Mouse (Mus musculus) myocyte (in vitro differentiated cells): Measurements from ENCODE around the gene Gpr18. TPM values are rescaled to one million over a fixed set of nuclear protein-coding genes. Genes with fewer than 3 reads are reported as not detected.

Source experiments
- H3K27me3 ChIP-seq: one replicate; pipeline ENCODE4 v1.6.1; 2011; ENCODE audit not compliant: control insufficient read depth, insufficient read depth, insufficient read length
- H3K36me3 ChIP-seq: one replicate; pipeline ENCODE4 v1.6.1; 2011; ENCODE audit not compliant: control insufficient read depth, insufficient read depth
- H3K4me2 ChIP-seq: one replicate; pipeline ENCODE4 v1.6.1; 2011; ENCODE audit warnings: low read depth, control low read depth
- H3K4me3 ChIP-seq: one replicate; pipeline ENCODE4 v1.5.1; 2011; ENCODE audit warnings: mild to moderate bottlenecking, control low read depth, moderate library complexity
- H3K79me2 ChIP-seq: one replicate; pipeline ENCODE4 v1.6.1; 2011; ENCODE audit not compliant: control insufficient read depth, insufficient read depth
- H3ac ChIP-seq: one replicate; pipeline ENCODE4 v1.6.1; 2011; ENCODE audit not compliant: control insufficient read depth, insufficient read length
- CEBPB ChIP-seq: IDR thresholded peaks from 2 replicates; pipeline ENCODE4 v1.6.1; 2011; ENCODE audit warnings: mild to moderate bottlenecking, moderate library complexity; ENCODE audit not compliant: poor library complexity, insufficient read depth, severe bottlenecking
- E2F4 ChIP-seq: IDR thresholded peaks from one replicate; pipeline ENCODE4 v1.6.1; 2011; ENCODE audit warnings: mild to moderate bottlenecking, control low read depth, moderate library complexity; ENCODE audit not compliant: insufficient read depth
- MAX ChIP-seq: IDR thresholded peaks from one replicate; pipeline ENCODE4 v1.6.1; 2011; ENCODE audit warnings: low read depth, mild to moderate bottlenecking, control low read depth
- MYOD1 ChIP-seq, 3 experiments: IDR thresholded peaks; one replicate each; pipeline ENCODE4 v1.6.1; 2011; ENCODE audit warnings: control low read depth in 2 of 3, low read depth in 2 of 3, mild to moderate bottlenecking in 2 of 3, moderate library complexity in 1 of 3; ENCODE audit not compliant: insufficient read length in 2 of 3, control insufficient read depth in 1 of 3
- MYOG ChIP-seq, 3 experiments: IDR thresholded peaks; one replicate each; pipeline ENCODE4 v1.6.1; 2011; ENCODE audit warnings: control low read depth in 2 of 3, low read depth in 2 of 3, mild to moderate bottlenecking in 2 of 3; ENCODE audit not compliant: insufficient read length in 2 of 3, control insufficient read depth in 1 of 3, insufficient read depth in 1 of 3
- POLR2A ChIP-seq: IDR thresholded peaks from one replicate; pipeline ENCODE4 v1.6.1; 2011; ENCODE audit warnings: low read depth, mild to moderate bottlenecking, control low read depth, moderate library complexity; ENCODE audit not compliant: insufficient read length
- POLR2AphosphoS2 ChIP-seq: IDR thresholded peaks from one replicate; pipeline ENCODE4 v1.6.1; 2011; ENCODE audit warnings: low read depth, control low read depth; ENCODE audit not compliant: insufficient read length
- REST ChIP-seq: IDR thresholded peaks from one replicate; pipeline ENCODE4 v1.6.1; 2011; ENCODE audit warnings: mild to moderate bottlenecking, control low read depth, moderate library complexity; ENCODE audit not compliant: insufficient read depth, insufficient read length
- SRF ChIP-seq: IDR thresholded peaks from one replicate; pipeline ENCODE4 v1.6.1; 2011; ENCODE audit warnings: low read depth; ENCODE audit not compliant: control insufficient read depth, insufficient read length
- TCF12 ChIP-seq: IDR thresholded peaks from one replicate; pipeline ENCODE4 v1.6.1; 2011; ENCODE audit warnings: mild to moderate bottlenecking, control low read depth; ENCODE audit not compliant: poor library complexity, insufficient read depth, severe bottlenecking
- TCF3 ChIP-seq: IDR thresholded peaks from one replicate; pipeline ENCODE4 v1.6.1; 2011; ENCODE audit warnings: low read depth, control low read depth; ENCODE audit not compliant: insufficient read length
- USF1 ChIP-seq: IDR thresholded peaks from one replicate; pipeline ENCODE4 v1.6.1; 2011; ENCODE audit warnings: low read depth, mild to moderate bottlenecking, control low read depth, moderate library complexity
- polyA plus RNA-seq: library from polyadenylated mRNA; unstranded; fragments of >200 nt; fragmentation: generic; extraction: Trizol; gene quantifications from one replicate; pipeline ENCODE4 v1.2.1, GENCODE M21; 2012; ENCODE audit warnings: missing spikeins

Gpr18 gene
- polyA plus RNA-seq, 1 experiment, result not detected

DNA sequence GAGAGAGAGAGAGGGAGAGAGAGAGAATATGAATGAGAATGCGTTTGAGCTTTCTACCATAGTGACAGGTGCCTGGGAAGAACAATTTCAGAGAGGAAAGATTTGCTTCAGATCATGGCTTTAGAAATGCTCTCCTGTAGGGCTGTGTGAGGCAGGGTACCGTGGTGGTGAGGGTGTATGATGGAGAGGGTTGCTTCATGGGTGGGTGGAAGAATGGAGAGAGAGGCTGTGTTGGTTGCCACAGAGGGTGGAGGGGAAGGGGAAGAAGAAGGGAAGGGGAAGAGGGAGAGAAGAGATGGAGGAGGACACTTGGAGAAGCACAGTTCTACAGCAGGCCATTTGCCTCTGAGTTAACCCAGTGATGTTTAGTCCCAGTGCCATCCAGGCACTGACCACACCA is 17.8 kb downstream of the Gpr18 start:
- H3K4me3 ChIP-seq, result no peak overlapping the region
- no peak for TF ChIP-seq USF1
- no peak for TF ChIP-seq MYOG (IDR thresholded peaks at IDR 0.05; ENCODE audit: control insufficient read depth in 1 of 3, insufficient read depth in 1 of 3, insufficient read length in 2 of 3, low read depth in 2 of 3)
- no peak for TF ChIP-seq REST
- no peaks in the 10 kb centered on the region for H3K27me3 ChIP-seq
- H3K79me2 ChIP-seq, result peaks cover 34% of the 10 kb centered on the region
- H3K4me2 ChIP-seq, result no peak overlapping the region
- no peaks in the 10 kb centered on the region for H3K36me3 ChIP-seq
- no peak overlapping the region for H3ac ChIP-seq

DNA sequence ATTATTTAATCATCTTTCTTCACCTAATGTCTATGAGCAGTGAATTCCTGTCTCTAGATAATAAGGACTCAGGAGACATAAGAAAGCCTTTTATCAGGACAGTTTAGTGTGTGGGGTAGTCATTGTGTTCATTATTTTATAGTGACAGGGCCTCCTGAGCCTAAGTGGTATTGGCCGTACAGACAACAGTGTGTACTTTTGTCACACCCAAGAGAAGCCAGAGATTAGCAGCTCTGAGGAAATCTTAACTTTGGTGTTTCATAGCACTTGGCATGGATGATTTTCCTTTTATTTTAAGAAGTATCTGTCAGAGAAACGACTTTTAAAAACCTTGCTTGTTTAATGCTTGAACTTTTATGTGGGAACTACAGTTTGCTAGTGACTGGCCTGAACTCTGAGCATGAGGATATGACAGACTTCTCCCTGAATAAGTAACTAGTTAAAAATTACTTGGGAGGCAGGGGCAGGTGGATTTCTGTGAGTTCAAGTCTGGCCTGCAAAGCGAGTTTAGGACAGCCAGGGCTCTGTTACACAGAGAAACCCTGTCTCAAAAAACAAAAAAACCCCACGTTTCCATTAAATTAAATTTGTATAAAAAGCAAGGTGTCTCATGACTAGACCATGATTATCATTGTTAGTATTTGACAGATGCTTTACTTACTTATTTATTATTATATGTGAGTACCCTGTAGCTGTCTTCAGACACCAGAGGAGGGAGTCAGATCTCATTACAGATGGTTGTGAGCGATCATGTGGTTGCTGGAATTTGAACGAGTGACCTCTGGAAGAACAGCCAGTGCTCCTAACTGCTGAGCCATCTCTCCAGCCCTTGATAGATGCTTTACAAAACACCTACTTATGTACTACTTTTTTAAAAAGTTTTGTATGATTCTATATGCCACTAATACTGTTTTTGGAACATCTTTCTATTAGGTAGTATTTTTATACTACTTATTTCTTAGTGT is 19.2 kb downstream of the Gpr18 start:
- no peak for TF ChIP-seq REST
- TF ChIP-seq MAX, result no peak
- TF ChIP-seq CEBPB, result no peak
- no peak for TF ChIP-seq MYOG (IDR thresholded peaks at IDR 0.05; ENCODE audit: control insufficient read depth in 1 of 3, insufficient read depth in 1 of 3, insufficient read length in 2 of 3, low read depth in 2 of 3)
- no peak for TF ChIP-seq TCF3
- TF ChIP-seq TCF12, result no peak
- no peak for TF ChIP-seq POLR2AphosphoS2
- no peaks in the 10 kb centered on the region for H3K27me3 ChIP-seq
- H3ac ChIP-seq, result no peak overlapping the region
- H3K36me3 ChIP-seq, result no peaks in the 10 kb centered on the region
- peaks cover 34% of the 10 kb centered on the region for H3K79me2 ChIP-seq
- H3K4me3 ChIP-seq, result no peak overlapping the region
- H3K4me2 ChIP-seq, result no peak overlapping the region

DNA sequence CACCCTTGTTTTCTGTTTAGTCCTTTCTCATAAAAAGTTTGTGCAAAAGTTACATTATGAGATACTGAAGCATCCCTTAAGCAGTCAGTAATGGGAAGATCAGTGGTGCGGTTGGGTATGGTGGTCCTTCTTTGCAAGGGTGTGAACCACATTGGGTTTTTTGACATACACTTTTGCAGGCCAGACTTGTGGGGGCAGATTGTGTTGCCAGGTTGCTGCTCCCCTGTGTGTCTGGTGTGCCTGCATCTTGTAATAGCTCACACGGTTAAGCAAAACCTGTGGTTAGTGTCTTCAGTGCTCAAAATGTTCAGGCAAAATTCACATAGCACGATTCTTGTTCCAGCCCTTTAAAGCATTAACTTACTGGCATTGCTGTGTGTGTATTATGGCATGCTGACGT is 20.3 kb downstream of the Gpr18 start:
- no peaks in the 10 kb centered on the region for H3K27me3 ChIP-seq
- no peak for TF ChIP-seq USF1
- no peak for TF ChIP-seq MYOG (IDR thresholded peaks at IDR 0.05; ENCODE audit: control insufficient read depth in 1 of 3, insufficient read depth in 1 of 3, insufficient read length in 2 of 3, low read depth in 2 of 3)
- no peak for TF ChIP-seq REST
- TF ChIP-seq E2F4, result no peak
- no peak for TF ChIP-seq POLR2AphosphoS2
- no peak overlapping the region for H3K4me3 ChIP-seq
- no peaks in the 10 kb centered on the region for H3K36me3 ChIP-seq
- no peak overlapping the region for H3K4me2 ChIP-seq
- no peak overlapping the region for H3ac ChIP-seq
- H3K79me2 ChIP-seq, result peaks cover 38% of the 10 kb centered on the region

DNA sequence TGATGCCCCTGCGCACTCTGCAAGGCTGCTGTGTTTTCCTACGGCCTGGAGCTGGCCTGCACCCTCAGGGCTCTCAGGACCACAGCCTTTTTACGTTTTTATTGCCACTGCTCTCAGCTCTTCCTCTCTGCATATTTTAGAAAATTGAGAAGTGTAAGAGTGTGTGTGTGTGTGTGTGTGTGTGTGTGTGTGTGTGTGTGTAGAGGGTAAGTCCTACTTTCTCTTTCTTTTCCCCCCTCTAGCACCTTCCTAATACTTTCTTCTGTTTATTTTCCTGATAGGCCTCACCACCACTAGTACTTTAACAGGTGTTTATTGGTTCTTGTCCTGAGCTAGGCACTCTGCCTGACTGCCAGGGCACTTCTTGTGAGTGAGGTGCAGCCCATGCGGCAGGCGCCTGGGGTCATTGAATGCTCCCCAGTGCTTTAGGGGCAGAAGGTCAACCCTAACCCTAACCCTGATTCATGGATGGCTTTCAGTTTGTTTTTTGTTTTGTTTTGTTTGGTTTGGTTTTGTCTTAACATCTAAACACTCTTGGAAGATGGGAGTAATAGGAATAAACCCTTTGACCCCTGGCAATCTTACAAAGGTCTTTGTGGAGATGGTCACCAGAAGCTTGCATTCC is 21.0 kb downstream of the Gpr18 start:
- no peaks in the 10 kb centered on the region for H3K27me3 ChIP-seq
- H3K36me3 ChIP-seq, result no peaks in the 10 kb centered on the region
- no peak overlapping the region for H3K4me2 ChIP-seq
- no peak overlapping the region for H3K4me3 ChIP-seq
- H3ac ChIP-seq, result no peak overlapping the region
- no peak for TF ChIP-seq MYOG (IDR thresholded peaks at IDR 0.05; ENCODE audit: control insufficient read depth in 1 of 3, insufficient read depth in 1 of 3, insufficient read length in 2 of 3, low read depth in 2 of 3)
- TF ChIP-seq TCF12, result no peak
- no peak for TF ChIP-seq USF1
- no peak for TF ChIP-seq POLR2A
- TF ChIP-seq SRF, result no peak
- no peak for TF ChIP-seq POLR2AphosphoS2
- TF ChIP-seq MYOD1 (IDR thresholded peaks at IDR 0.05; ENCODE audit: control insufficient read depth in 1 of 3, insufficient read length in 2 of 3, low read depth in 2 of 3), result no peak
- TF ChIP-seq E2F4, result no peak
- no peak for TF ChIP-seq REST
- no peak for TF ChIP-seq TCF3
- no peak for TF ChIP-seq CEBPB
- TF ChIP-seq MAX, result no peak
- H3K79me2 ChIP-seq, result peaks cover 43% of the 10 kb centered on the region

DNA sequence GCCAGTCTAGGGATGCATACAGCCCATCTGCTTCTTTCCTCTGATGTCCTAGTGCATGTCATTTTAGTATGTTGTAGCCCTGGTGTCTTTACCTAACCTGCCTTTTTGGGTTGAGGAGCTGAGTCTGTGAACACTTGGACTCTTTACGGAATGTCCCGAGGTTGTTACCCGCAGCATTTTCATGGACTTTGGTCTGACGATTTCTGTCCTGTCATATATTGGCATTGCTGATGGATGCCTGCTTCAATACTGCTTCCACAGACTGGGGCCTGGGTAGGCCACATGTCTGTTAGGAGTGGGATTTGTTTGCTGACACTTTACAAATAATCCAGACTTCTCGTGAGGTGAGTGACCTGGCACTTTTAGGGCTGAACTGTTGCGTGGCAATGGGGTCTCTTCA is 21.8 kb downstream of the Gpr18 start:
- H3K27me3 ChIP-seq, result no peaks in the 10 kb centered on the region
- H3K79me2 ChIP-seq, result peaks cover 46% of the 10 kb centered on the region

More for the DNA sequence above, 21.8 kb downstream of the Gpr18 start:
- Histone ChIP-seq H3K4me3 (no peak overlapping the region), H3K4me2 (no peak overlapping the region), H3K36me3 (no peaks in the 10 kb centered on the region), H3ac (no peak overlapping the region)
- TF ChIP-seq POLR2AphosphoS2 (no peak), REST (no peak), TCF3 (no peak), MYOD1 (IDR thresholded peaks at IDR 0.05; ENCODE audit: control insufficient read depth in 1 of 3, insufficient read length in 2 of 3, low read depth in 2 of 3) (no peak), MYOG (IDR thresholded peaks at IDR 0.05; ENCODE audit: control insufficient read depth in 1 of 3, insufficient read depth in 1 of 3, insufficient read length in 2 of 3, low read depth in 2 of 3) (no peak), E2F4 (no peak), CEBPB (no peak), USF1 (no peak), POLR2A (no peak), SRF (no peak), MAX (no peak)
